Comparison of ENCODE assay signal across 22 mouse cellular contexts in the genomic region with DNA sequence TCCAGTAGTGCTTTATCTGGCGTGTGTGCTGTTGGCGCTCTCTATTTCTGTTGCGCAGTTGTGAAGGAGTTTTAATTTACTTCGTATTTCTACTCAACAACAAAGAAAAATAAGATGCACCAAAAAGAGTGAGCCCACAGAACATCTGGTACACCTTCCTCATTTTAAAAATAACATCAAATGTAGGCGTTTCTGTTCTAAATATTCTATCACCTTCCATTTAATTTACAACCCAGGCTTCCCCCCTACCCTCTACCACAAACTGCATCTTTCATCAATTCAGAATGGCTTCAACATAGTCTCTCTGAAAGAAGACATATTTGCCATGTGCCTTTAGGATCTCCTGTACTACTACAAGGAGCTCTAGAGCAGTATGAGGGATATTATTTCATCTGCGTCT.
"Had no signal": no experiment of that assay in that cellular context is flagged by ENCODE, and none has a peak within 500 bp of the region (broad histone marks: within the 10 kb centered on the region; RNA-seq: fewer than 3 reads in every experiment).

No protein-coding gene starts in this region.

- H3K4me1 ChIP-seq: limb, embryonic 12.5 days; limb, embryonic 15.5 days; midbrain, embryonic 12.5 days; midbrain, embryonic 15.5 days; neural tube, embryonic 13.5 days; stomach, embryonic 15.5 days had no signal

- H3K27ac ChIP-seq: kidney, postnatal 0 days; limb, embryonic 12.5 days; limb, embryonic 15.5 days; liver, embryonic 14.5 days; midbrain, embryonic 12.5 days; midbrain, embryonic 15.5 days; neural tube, embryonic 13.5 days; stomach, embryonic 15.5 days had no signal

- H3K36me3 ChIP-seq: limb, embryonic 12.5 days; limb, embryonic 15.5 days; midbrain, embryonic 12.5 days; midbrain, embryonic 15.5 days; neural tube, embryonic 13.5 days; stomach, embryonic 15.5 days had no signal

- DNase-seq: kidney, adult 2 months; kidney, postnatal 25 days; left cerebral cortex, postnatal 4 days; lung, adult 2 months; lung, postnatal 14 days; lung, postnatal 4 days; retina, postnatal 1 day; right cerebral cortex, postnatal 25 days; spleen, adult 18-20 months; thymus, adult 18-20 months; thymus, postnatal 36 days had no signal

- H3K4me3 ChIP-seq: limb, embryonic 12.5 days; limb, embryonic 15.5 days; midbrain, embryonic 12.5 days; midbrain, embryonic 15.5 days; myocyte; neural tube, embryonic 13.5 days; stomach, embryonic 15.5 days had no signal

- H3K27me3 ChIP-seq: limb, embryonic 12.5 days; limb, embryonic 15.5 days; midbrain, embryonic 12.5 days; midbrain, embryonic 15.5 days; neural tube, embryonic 13.5 days; stomach, embryonic 15.5 days had no signal

- H3K9me3 ChIP-seq: limb, embryonic 12.5 days; limb, embryonic 15.5 days; midbrain, embryonic 12.5 days; midbrain, embryonic 15.5 days; neural tube, embryonic 13.5 days; stomach, embryonic 15.5 days had no signal

- H3K9ac ChIP-seq: limb, embryonic 12.5 days; limb, embryonic 15.5 days; liver, embryonic 14.5 days; midbrain, embryonic 12.5 days; midbrain, embryonic 15.5 days; neural tube, embryonic 13.5 days; stomach, embryonic 15.5 days had no signal

- H3K4me2 ChIP-seq: limb, embryonic 12.5 days; limb, embryonic 15.5 days; liver, embryonic 11.5 days; midbrain, embryonic 12.5 days; midbrain, embryonic 15.5 days; neural tube, embryonic 13.5 days; stomach, embryonic 15.5 days had no signal

- ATAC-seq: intestine, postnatal 0 days; midbrain, embryonic 15.5 days had no signal
